Mouse (Mus musculus) ES-Bruce4 (cell line): ENCODE data around the gene Orai2. TPM values are rescaled to one million over a fixed set of nuclear protein-coding genes. Genes with fewer than 3 reads are reported as not detected.

ENCODE experiments used
- H3K27ac ChIP-seq: 2 replicates; pipeline ENCODE4 v1.5.1; 2012; ENCODE audit warnings: low read length, inconsistent platforms; ENCODE audit not compliant: insufficient read depth
- H3K27me3 ChIP-seq: 2 replicates; pipeline ENCODE4 v1.6.1; 2012; ENCODE audit warnings: mild to moderate bottlenecking, low read length, inconsistent platforms; ENCODE audit not compliant: control insufficient read depth, poor library complexity, insufficient read depth, severe bottlenecking
- H3K36me3 ChIP-seq: 2 replicates; pipeline ENCODE4 v1.6.1; 2012; ENCODE audit warnings: inconsistent platforms, mild to moderate bottlenecking, low read length, moderate library complexity; ENCODE audit not compliant: control insufficient read depth, poor library complexity, insufficient read depth, severe bottlenecking
- H3K4me1 ChIP-seq: one replicate; pipeline ENCODE4 v1.8.1; 2011; ENCODE audit warnings: low read length; ENCODE audit not compliant: control insufficient read depth, insufficient read depth
- H3K4me3 ChIP-seq: 2 replicates; pipeline ENCODE4 v1.5.1; 2011; ENCODE audit warnings: low read depth, mild to moderate bottlenecking, low read length
- H3K9ac ChIP-seq: 2 replicates; pipeline ENCODE4 v1.6.1; 2012; ENCODE audit warnings: low read depth, mild to moderate bottlenecking, inconsistent platforms; ENCODE audit not compliant: poor library complexity, severe bottlenecking
- H3K9me3 ChIP-seq: replicated peaks from 2 replicates; pipeline ENCODE4 v1.6.1; 2012; ENCODE audit warnings: mild to moderate bottlenecking, low read length, inconsistent platforms; ENCODE audit not compliant: control insufficient read depth, poor library complexity, insufficient read depth, severe bottlenecking
- CTCF ChIP-seq: IDR thresholded peaks from one replicate; pipeline ENCODE4 v1.8.1; 2011; ENCODE audit warnings: low read depth, low read length
- EP300 ChIP-seq: IDR thresholded peaks from 2 replicates; pipeline ENCODE4 v1.6.1; 2011; ENCODE audit warnings: low read depth, low read length; ENCODE audit not compliant: insufficient read depth
- POLR2A ChIP-seq: IDR thresholded peaks from one replicate; pipeline ENCODE4 v1.8.1; 2011; ENCODE audit warnings: low read length; ENCODE audit not compliant: insufficient read depth
- polyA plus RNA-seq: library from polyadenylated mRNA; stranded (reverse); fragments of >200 nt; gene quantifications from 2 replicates; pipeline ENCODE4 v1.2.4, GENCODE M21; 2011; ENCODE audit warnings: low read depth; ENCODE audit not compliant: missing spikeins, insufficient read depth, insufficient read length

The Orai2 gene
- polyA plus RNA-seq, 1 experiment, result 1.5 TPM

DNA sequence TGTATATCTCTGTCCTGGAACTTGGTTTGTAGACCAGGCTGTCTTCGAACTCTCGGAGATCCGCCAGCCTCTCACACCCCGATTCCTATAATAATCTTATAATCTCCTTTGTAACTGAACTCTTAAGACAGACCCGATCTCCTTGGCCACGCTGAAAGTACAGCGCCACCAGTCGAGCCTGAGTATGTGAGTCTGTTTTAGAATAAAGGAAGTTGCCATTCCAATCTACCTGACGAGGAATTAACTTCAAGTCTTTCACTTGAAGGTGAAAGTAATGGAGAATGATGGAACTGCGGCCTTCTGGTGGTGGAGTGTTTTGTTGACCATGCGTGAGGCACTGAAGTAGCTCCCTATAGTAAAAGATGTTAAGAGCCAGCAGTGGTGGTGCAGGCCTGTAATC lies 29.0 kb upstream of the Orai2 start:
- peak overlapping the region; percentile 83 for H3K4me3 ChIP-seq
- 0 out of 2 replicates have a peak, but pooled peaks cover 3% of the 10 kb centered on the region for H3K9me3 ChIP-seq
- H3K27me3 ChIP-seq, result no peaks in the 10 kb centered on the region
- no peak overlapping the region for H3K27ac ChIP-seq
- no peaks in the 10 kb centered on the region for H3K4me1 ChIP-seq
- TF ChIP-seq CTCF, result no peak
- TF ChIP-seq EP300, result no peak
- TF ChIP-seq POLR2A, result no peak
- peak overlapping the region; percentile 77 for H3K9ac ChIP-seq
- peaks cover 7% of the 10 kb centered on the region for H3K36me3 ChIP-seq

DNA sequence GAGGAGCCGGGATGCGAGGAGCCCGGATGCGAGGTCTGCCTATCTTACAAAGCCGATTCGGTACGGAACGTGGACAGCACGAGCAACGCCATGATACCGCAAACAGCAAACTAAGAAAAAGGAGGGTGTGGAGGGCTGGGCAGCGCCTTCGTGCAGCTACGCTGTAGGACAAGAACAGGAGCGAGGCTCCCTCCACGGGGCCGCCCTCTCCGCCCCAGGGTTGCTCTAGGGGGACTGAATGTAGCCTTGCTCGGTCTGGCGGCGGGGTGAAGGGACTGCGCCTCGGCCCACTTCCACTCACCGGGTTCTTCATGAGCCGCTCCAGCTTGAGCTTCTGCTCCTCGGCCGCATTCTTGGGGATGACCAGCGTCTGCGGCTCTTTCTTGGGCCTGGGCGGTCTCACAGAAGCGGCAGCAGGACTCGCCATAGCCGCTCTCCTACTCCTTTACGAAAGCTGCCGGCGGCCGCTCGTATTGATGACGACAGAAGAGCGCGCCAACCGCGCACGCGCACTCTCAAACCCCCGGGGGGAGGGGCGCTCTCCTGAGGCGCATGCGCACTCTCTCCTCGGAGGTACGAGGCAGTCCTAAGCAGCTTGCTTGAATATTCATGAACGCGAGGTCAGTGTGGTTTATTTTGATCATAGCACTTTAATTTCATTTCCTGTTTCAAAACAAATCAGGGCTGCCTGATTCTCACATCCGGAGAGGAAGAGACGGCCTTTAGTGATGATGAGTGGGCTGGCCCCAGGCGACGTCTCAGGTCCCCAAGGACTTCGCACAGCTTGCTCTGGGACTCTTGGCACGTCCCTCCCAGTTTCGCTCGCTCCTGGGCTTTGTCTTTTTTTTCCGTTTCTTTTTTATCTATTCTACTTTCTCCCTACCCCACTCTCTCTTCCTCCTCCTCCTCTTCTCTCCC lies 28.2 kb upstream of the Orai2 start, which contains the start of gene Prkrip1:
Gene Prkrip1, minus strand, starts transcription at position 490 of the 918 bp plus-strand sequence.
- Histone ChIP-seq H3K9me3 (0 out of 2 replicates have a peak, but pooled peaks cover 1% of the 10 kb centered on the region), H3K4me1 (no peaks in the 10 kb centered on the region), H3K27me3 (no peaks in the 10 kb centered on the region), H3K4me3 (peak within 1 kb of the TSS; percentile 96), H3K36me3 (peaks cover 9% of the 10 kb centered on the region), H3K27ac (no peak within 1 kb of the TSS), H3K9ac (peak within 1 kb of the TSS; percentile 77)
- no peak for TF ChIP-seq EP300
- peak; percentile 46 for TF ChIP-seq POLR2A

DNA sequence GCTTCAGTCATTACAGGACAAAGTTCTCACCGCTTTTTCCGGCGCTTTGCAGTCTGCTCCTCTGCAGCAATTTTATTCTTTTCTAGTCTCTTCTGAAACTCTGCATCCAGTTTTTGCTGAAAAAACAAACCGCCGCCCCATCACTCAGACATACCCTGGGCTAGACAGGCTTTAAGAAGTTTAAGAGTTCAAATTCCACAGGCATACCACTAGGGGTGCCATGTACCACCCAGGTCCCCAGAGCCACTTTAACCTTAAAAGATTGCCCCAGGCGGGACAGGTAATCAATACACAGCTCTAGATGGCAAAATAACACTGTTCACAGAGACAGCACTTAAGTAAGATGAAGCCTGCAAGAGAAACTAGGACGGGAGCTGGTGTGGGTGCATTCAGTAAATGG lies 21.4 kb upstream of the Orai2 start:
- Histone ChIP-seq H3K9ac (no peak overlapping the region), H3K27ac (no peak overlapping the region), H3K4me1 (no peaks in the 10 kb centered on the region), H3K27me3 (no peaks in the 10 kb centered on the region), H3K9me3 (no peaks in the 10 kb centered on the region), H3K4me3 (no peak overlapping the region), H3K36me3 (peaks cover 32% of the 10 kb centered on the region)
- no peak for TF ChIP-seq POLR2A

DNA sequence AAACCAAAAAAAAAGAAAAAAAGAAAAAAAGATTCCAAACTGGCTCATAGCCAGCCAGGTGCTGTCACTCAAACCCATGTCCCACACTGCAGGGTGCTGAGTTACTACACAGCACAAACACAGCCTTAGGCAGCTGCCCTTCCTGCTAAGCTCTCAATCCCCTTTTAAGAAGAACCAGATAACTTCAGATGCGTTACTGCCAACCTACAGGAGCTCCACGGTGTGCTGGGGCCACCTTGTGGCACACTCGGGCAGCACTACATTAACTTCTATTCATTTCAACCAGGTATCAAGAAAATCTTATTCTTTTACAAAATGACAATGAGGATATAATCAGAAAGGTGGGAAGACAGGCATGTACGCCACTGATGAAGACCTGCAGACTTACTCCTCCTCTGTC lies 16.2 kb upstream of the Orai2 start:
- H3K27ac ChIP-seq, result no peak overlapping the region

DNA sequence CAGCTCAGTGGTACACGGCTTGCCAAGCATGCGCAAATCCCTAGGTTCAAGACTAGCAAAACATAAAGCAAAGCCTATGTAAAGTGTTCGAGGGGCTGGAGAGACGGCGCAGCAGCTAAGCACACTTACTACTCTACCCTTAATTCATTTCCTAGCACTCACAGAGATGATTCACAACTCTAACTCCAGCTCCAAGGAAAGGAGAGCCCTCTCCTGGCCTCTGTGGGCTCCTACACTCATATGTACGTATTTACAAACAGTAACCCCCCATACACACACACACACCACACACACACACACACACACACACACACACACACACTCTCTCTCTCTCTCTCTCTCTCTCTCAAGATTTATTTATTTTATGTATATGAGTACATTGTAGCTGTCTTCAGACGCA lies 13.3 kb upstream of the Orai2 start:
- H3K4me3 ChIP-seq, result no peak overlapping the region
- peaks cover 23% of the 10 kb centered on the region for H3K36me3 ChIP-seq
- H3K27me3 ChIP-seq, result no peaks in the 10 kb centered on the region
- no peak overlapping the region for H3K27ac ChIP-seq
- no peak for TF ChIP-seq CTCF
- TF ChIP-seq POLR2A, result no peak
- TF ChIP-seq EP300, result no peak
- no peak overlapping the region for H3K9ac ChIP-seq
- H3K9me3 ChIP-seq, result no peaks in the 10 kb centered on the region
- H3K4me1 ChIP-seq, result peaks cover 4% of the 10 kb centered on the region

More for the DNA sequence above, 16.2 kb upstream of the Orai2 start:
- H3K4me1 ChIP-seq, result no peaks in the 10 kb centered on the region
- H3K36me3 ChIP-seq, result peaks cover 24% of the 10 kb centered on the region
- no peak overlapping the region for H3K4me3 ChIP-seq
- H3K9me3 ChIP-seq, result no peaks in the 10 kb centered on the region
- H3K9ac ChIP-seq, result no peak overlapping the region
- no peaks in the 10 kb centered on the region for H3K27me3 ChIP-seq
- peak; percentile 80 for TF ChIP-seq CTCF
- TF ChIP-seq POLR2A, result no peak

DNA sequence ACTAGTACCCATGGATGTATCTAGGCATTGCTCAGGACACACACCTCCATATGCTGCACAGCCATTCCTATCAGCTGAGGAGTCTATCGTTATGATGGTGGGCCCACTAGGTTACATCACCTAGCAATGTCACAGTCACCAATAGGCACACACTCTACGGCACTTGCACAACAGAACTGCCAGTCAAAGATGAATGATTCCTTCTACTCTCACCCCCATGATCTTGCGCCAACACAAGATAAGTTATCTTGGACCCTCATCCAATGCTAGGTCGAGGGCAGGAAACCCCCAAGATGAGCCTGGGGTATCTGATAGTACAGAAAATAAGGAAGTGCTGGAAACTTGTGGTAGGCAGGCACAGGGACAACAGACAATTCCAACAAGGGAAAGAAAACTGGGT lies 12.3 kb upstream of the Orai2 start:
- no peak overlapping the region for H3K9ac ChIP-seq
- peaks cover 21% of the 10 kb centered on the region for H3K36me3 ChIP-seq
- H3K27me3 ChIP-seq, result no peaks in the 10 kb centered on the region
- TF ChIP-seq POLR2A (no peak), CTCF (no peak)
- H3K4me3 ChIP-seq, result no peak overlapping the region
- H3K9me3 ChIP-seq, result no peaks in the 10 kb centered on the region
- no peak overlapping the region for H3K27ac ChIP-seq
- peaks cover 4% of the 10 kb centered on the region for H3K4me1 ChIP-seq
